In the genomic region with DNA sequence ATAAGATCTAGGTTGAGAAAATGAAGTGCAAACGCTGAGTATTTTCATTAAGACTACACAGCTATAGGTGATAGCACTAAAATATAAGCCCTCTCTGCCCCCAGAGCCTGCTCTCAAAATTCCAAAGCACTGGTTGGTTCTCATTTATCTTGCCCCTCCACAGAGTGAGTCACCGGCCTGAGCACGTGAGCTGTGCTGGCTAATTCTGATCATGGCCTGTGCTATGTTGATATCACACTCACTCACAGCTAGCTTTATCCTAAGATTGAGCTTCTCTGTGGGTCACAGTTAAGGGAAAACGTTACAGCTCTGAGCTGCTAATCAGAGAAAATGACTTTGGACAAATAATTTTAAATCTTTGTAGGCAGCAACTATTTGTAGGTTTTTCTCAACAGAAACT, we compare ENCODE assay signal across 1 mouse cellular context.
TF ChIP-seq lines count a peak whose summit lies in the region.

No protein-coding gene starts in this region.

TF ChIP-seq in MEL, 35 proteins besides CTCF, POLR2A, EP300 and RAD21 (continued from another document):
- TF ChIP-seq HCFC1 (IDR thresholded peaks at IDR 0.05; ENCODE audit: low read depth, low read length) = 0 out of 2 replicates have a peak, but pooled peaks have one; percentile 42
- TF ChIP-seq ZNF384 (IDR thresholded peaks at IDR 0.05; ENCODE audit: low read depth, low read length) = no peak
- peak; percentile 42; the same call in 1 of the 2 replicates for TF ChIP-seq POLR2AphosphoS2 (IDR thresholded peaks at IDR 0.05; ENCODE audit: low read length)
- peak; percentile 24; the same call in 1 of the 2 replicates for TF ChIP-seq NELFE (IDR thresholded peaks at IDR 0.05; ENCODE audit: low read depth, low read length)
- TF ChIP-seq MYC (IDR thresholded peaks at IDR 0.05; ENCODE audit: low read depth, low read length) = peak; percentile 93
- TF ChIP-seq POLR2AphosphoS5 (IDR thresholded peaks at IDR 0.05; ENCODE audit: borderline replicate concordance, low read depth, low read length) = no peak
- peak; percentile 100 for TF ChIP-seq BHLHE40 (IDR thresholded peaks at IDR 0.05; ENCODE audit: borderline replicate concordance, low read depth, low read length)
- peak; percentile 98 for TF ChIP-seq RCOR1 (IDR thresholded peaks at IDR 0.05; ENCODE audit: low read depth, low read length)
- TF ChIP-seq USF2 (IDR thresholded peaks at IDR 0.05; ENCODE audit: borderline replicate concordance in 1 of 2, insufficient read depth in 1 of 2, low read depth in 1 of 2, low read length in 2 of 2) = peak in 1 of 2 experiments; percentile 58; a peak in 1 of 4 replicates
- peak; percentile 92 for TF ChIP-seq TCF12 (IDR thresholded peaks at IDR 0.05; ENCODE audit: low read depth, low read length)
- no peak for TF ChIP-seq ELF1 (IDR thresholded peaks at IDR 0.05; ENCODE audit: low read depth, low read length)
- TF ChIP-seq MAX (IDR thresholded peaks at IDR 0.05; ENCODE audit: low read length) = peak; percentile 92
- TF ChIP-seq TAL1 (IDR thresholded peaks at IDR 0.05; ENCODE audit: low read length) = peak; percentile 80
- TF ChIP-seq SMC3 (IDR thresholded peaks at IDR 0.05; ENCODE audit: low read depth, low read length) = no peak
- peak; percentile 63; the same call in 1 of the 2 replicates for TF ChIP-seq MAZ (IDR thresholded peaks at IDR 0.05; ENCODE audit: low read depth, low read length)
- no peak for TF ChIP-seq E2F4 (IDR thresholded peaks at IDR 0.05; ENCODE audit: borderline replicate concordance, low read depth, low read length)
- TF ChIP-seq GATA1 (IDR thresholded peaks at IDR 0.05; ENCODE audit: low read depth, low read length) = peak; percentile 93
- peak; percentile 78 for TF ChIP-seq MYB (IDR thresholded peaks at IDR 0.05; ENCODE audit: low read depth, low read length)
- peak; percentile 74; the same call in 1 of the 2 replicates for TF ChIP-seq CHD1 (IDR thresholded peaks at IDR 0.05; ENCODE audit: low read depth, low read length)
- peak; percentile 91 for TF ChIP-seq MXI1 (IDR thresholded peaks at IDR 0.05; ENCODE audit: low read depth, low read length)
- TF ChIP-seq NRF1 (IDR thresholded peaks at IDR 0.05; ENCODE audit: insufficient read depth, low read depth, low read length, poor library complexity, severe bottlenecking) = no peak
- TF ChIP-seq SIN3A (IDR thresholded peaks at IDR 0.05; ENCODE audit: low read length) = peak; percentile 80
- peak; percentile 56; the same call in 1 of the 2 replicates for TF ChIP-seq MAFK (IDR thresholded peaks at IDR 0.05; ENCODE audit: borderline replicate concordance, low read depth, low read length)
